Mouse (Mus musculus) CD4-positive, CD25-positive, alpha-beta regulatory T cell, adult 4 months (primary cell): ENCODE measurements at regions not wholly inside any gene's neighbourhood (a gene's known extent, or its start where the extent isn't known, plus 50 kb on each side); places are given as distances from the start of the nearest gene placed in this dataset.

Source experiments
- ATAC-seq: one replicate; pipeline ENCODE4 v1.8.0; 2017

DNA sequence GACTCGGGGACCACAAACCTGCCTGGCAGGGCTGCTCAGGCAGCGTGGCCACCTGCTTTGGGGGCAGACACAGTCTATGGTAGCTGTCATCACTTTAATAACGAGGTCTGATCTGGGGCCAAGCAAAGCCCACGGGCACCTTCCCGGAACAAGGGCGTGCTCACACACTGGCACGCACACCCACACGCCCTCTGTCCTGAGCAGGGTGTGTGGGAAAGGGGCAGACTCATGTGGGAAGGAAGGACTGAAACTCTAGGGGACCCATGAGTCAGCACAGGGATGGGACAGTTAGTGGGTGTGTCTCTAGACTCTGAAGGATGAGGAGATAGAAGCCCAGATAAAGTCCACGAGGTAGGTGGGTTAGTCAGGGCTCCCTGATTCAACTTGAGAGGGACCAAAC, 114.8 kb upstream of the Ptpn1 start:
- no peak for ATAC-seq

DNA sequence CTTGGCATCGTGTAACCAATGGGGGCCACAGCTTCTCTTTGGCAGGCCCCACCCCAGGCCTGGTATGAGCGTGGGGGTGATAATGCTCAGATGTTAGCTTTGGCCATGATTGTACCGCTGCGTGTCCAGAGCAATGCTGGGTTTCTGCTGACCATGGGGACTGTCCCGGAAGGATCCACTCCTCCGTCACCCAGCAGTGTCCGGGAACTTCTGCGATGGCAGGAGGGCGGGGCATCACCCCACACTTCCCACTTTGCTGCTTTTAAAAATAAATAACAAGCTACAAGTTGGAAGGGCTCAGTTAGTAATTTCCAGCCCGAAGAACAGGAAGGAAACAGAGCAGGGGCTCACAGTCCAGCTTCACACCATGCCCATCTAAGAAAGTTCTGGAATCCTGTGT, 116.7 kb upstream of the Ptpn1 start:
- no peak for ATAC-seq

DNA sequence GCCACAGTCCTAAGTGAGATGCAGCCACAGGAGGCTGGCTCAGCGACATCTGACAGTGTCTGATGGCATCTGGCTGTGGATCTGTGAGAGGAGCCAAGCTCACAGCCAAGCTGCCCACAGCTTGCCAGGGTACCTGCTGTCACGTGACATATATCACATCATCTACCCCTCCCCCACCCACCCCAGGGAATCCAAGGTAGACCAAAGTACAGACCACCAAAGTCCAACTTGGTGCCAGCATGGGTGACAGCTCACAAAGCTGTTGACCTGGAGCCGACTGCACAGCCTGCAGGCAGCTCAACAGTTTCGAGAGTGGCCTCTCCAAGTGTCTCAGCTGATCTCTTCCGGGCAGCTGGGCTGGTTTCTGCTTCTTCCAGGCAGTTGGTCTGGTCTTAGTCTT, 119.6 kb upstream of the Tmem189 start:
- no peak for ATAC-seq

DNA sequence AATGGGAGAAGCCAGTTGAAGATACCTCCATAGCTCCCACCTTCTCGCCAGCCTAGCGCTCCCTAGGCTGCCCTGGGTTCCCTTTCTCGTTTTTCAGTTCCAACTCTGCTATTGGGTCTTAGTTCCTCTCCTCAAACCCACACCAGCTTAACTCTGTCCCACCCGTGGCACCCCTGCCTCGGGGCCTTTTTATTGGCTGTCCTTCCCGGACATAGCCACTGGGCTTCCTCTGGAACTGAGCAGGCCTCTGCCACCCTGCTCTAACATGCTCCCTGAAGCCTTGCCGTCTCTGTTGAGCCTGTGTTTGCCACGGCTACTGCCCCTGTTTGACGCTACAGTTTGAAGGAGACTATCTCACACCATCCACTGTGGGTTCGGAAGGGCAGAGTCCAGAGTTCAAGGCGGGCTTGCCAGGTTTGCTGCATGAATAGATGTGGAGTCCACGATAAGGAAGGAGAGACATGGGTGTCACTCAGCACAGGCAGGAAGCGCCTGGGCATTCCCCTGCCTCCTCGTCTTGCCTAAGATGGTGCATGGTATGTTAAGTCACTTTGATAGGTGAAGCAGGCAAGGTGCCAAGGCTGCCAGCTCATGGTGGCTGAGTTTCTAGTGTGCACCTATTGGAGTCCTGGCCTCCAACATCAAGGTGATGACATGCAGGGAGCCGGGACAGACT, 116.1 kb upstream of the Tmem189 start:
- ATAC-seq, result peak; percentile 90

DNA sequence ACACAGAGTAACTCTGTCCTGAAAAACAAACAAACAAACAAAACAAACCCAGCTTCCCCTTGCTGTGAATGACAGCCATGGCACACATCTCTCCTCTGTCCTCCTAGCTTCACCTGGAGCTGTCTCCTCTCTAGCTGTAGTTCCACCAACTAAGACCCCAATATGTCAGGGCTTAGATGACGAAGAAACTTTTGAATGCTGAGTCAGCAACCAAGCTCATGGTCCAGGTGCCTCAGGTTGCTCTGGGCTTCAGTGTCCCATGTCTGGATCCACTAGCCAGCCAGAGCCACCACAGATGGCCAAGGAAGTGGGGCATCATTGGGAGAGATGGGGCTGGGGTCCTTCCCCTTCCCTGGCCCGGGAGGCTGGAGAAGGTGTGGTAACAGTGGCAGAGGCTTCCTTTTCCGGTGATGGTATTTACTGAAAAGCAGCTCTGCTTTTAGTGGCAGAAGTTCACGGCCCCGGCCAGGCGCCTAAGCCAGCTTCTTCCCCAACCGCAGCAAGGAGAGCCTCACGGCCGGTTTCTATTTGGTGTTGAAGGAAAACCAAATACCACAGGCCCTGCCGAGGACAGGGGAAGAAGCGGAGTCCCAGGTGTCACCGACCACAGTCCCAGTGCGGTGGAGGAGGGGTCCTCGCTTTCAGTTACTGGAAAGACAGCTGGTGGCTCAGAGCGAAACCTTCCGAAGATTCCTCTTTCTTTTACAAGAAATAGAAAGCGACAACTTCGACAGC, 115.0 kb upstream of the Tmem189 start:
- ATAC-seq, result peak; percentile 48

DNA sequence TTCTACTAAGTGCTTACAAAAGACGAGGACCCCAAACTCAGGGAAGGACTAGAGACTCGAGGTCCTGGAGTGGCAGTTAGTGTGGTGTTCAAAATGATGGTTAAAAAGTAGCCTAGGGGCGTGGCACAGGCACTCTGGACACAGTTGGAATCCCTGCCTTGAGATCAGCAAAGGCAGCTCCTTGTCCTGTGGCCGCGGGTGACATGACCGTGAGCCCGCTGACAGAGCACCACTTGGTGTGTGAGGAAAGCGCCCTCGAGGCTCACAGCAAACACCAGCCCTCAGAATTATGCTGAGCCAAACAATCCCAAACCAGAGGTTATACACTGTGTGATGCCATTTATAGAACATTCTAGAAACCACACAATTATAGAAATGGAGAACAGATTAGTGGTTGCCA, 112.9 kb upstream of the Tmem189 start:
- no peak for ATAC-seq

DNA sequence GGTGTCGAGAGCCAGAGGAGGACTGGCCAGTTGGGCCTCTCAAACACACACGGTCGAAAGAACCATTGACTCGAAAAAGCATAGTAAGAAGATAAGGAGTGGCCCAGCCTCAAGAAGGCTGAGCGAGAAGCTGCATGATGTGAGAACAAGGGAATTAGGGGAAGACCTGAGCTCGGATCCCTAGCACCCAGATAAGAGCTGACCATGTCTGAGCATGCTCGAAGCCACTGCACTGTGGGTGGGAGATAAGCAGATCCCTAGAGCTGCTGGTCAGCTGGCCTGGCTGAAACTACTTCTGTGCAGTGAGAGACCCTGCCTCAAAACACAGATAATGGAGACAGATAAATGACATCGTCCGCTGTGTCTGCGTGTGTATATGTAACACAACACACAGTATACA, 111.8 kb upstream of the Tmem189 start:
- ATAC-seq, result no peak

DNA sequence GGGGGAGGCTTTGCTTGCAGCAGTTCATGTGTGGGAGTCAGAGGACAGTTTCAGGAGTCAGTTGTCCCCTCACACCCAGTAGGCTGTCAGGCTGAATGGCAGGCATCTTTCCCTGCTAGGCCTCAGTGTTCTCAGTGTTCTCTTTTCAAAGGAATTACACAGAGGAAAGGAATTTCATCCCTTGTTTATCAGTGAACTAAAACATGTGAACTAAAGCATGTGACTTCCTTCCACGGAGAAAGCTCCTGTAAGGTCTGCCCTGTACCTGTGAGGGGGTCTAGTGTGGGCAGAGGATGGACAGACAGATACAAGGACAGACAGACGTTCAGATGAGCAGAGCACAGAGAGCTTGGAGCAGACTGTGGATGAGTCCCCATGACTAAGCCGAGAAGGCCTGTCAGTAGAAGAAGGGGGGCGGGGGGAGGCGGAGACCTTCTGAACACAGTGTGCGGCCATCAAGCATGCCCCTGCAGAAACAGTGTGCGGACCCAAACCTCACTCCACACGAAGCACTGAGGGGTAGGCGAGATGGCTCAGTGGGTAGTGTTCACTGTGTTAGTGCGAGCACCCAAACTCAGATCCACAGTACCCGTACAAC, 111.1 kb upstream of the Tmem189 start:
- no peak for ATAC-seq

DNA sequence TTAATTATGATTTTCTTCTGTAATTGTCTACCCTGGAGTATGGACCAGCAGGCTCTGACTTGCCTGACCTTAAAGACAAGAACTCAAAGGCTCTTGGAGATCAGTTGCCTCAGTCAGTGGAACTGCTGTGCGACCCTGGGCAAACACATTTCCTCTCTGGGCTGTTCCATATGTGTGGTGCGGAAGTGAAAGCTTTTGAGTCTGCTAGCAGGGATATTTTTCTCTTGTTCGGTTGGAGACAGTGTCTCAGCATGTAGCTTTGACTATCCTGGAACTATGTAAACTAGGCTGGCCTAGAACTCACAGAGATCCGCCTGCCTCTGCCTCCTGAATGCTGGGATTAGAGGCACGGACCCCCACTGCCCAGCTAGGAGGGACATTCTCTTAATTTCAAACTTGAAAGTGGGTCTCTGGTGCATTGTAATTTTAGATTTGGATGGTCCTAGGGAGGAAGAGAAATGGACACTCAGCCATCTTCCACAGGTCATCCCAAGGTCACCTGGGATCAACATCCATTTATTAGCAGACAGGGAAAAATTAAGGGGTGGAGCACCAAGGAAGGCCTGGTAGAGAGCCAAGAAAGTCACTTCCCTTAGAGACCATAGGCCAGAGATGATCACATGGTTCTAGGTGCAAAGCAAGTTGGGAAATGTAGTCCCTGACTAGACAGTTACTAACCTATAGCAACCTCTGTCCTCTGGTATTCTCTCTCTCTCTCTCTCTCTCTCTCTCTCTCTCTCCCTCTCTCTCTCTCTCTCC, 110.2 kb upstream of the Tmem189 start:
- peak; percentile 61 for ATAC-seq

DNA sequence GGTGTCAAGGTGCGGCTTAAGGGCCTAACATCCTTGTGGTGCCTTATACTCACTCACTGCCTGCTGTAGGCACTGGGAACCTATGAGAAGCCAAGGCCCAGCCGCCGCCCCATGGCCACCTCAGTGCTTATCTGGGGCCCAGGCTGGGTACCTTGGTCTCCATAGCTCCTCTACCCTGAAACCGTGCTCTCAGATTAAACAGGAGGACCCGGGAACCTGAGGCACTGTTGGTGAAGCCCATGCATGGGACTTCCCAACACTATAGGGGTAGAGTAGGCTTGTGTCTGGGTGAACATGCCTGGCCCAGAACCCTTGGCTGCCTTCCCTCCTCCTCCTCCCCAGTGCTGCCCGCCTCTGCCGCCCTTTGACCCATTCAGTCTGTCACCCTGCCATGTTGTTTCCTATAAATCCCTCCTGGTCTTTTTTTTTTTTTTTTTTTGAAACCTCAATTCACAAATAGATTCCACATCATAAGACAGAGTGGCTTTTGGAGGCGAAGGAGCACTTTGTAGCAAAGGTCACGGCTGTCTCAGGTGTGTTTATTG, 109.4 kb upstream of the Tmem189 start:
- ATAC-seq, result no peak

DNA sequence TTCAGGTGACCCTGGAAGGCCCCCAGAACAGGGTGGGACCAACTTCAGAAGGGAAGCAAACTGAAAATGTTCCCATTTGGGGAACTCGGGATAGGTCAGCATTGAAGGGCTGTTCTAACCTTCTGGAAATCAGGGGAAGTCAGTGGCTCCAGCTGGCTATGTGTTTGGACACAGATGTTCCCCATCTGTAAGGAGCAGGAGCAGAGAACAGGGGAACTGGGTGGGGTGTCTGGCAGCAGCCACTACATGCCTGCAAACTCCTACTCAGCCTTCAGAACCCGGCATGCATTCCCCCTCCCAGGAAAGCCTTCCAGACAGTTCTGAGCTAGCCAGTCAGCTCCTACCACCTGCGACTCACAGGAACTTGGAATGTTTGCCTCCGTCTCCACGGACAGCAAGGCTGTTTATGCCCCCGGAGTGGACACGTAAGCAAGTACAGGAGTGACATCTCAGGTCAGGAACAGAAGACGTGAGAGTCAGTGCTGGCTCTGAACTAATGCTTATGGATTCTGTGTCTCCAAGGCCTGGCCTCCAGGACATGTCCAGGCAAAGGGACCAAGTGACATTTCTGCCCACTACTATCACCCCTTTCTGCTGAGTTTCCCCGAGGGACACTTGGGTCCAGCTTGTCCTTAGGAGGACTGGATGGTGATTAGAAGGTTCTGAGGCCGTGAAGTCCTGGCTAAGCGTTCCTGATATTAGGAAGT, 108.6 kb upstream of the Tmem189 start:
- ATAC-seq, result no peak

DNA sequence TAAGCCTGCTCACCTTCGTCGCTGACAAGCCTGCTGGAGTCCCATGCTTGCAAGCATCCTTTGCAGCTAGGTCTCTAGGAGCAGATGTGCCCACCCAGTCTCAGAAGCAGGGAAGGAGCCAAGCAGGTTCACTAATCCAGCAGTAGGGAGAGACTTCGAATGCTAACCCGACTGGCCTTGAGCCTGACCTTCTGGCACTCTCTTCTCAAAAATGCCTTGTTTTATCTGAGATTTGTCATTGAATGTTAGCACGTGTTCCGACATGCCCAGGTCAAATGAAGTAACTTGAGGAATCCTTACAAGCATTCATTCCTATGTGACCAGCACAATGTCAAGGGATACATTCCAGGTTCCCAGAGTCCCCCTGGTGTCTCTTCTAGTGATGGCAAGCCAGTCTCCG, 105.9 kb upstream of the Tmem189 start:
- no peak for ATAC-seq

DNA sequence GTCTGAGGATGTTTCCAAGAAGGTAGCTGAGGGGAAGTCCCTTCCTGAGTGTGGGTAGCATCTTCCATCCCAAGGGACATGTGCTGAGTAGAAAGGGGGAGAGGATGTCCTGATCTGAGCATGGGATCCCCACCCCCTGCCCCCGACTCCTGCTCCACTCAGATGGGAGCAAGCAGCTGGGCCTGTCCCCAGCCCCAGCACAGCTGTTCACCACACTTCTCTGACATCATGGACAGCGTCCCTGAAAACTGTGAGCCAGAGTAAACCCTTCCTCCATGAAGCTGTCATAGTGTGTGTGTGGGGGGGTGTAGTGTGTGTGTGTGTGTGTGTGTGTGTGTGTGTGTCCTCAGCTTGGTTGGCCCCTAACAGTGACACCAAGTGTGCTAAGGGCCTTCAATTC, 104.3 kb upstream of the Tmem189 start:
- ATAC-seq, result no peak

DNA sequence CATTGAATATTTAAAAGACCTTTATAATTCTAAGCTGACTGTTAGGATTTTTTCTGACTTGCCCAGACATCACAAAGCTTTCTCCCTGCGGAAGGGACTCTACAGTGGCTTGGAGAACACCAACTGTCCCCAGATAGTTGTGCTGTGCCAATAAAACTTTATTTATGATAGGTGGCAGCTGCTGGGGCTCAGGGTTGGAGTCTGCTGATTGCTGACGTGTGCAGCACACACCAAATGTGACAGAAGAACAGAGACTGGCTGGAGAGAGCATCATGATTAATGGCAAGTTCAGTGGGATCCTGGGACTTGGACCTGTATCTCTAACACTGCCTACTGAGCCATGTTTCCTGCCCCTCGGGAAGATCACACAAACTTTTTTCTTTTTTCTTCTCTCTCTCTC, 103.1 kb upstream of the Tmem189 start:
- ATAC-seq, result no peak

DNA sequence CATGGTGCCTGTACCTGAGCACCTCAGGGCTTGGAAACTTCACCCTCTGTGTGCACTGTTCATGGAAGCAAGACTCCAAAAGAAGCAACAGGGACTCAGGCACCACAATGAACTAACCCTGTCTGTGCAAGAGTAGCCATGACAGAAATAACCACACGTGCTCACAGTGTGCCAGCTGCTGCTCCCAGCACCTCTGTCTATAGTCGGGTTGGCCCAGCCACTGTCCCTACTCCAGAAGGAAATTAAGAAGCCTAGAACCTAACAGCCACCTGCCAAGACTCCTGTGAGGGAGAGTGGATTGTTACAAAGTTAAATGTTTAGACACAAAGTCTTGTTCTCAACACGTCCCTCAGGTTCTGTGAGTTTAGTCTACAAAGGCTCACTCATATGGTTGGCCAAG, 102.7 kb upstream of the Tmem189 start:
- ATAC-seq, result no peak

DNA sequence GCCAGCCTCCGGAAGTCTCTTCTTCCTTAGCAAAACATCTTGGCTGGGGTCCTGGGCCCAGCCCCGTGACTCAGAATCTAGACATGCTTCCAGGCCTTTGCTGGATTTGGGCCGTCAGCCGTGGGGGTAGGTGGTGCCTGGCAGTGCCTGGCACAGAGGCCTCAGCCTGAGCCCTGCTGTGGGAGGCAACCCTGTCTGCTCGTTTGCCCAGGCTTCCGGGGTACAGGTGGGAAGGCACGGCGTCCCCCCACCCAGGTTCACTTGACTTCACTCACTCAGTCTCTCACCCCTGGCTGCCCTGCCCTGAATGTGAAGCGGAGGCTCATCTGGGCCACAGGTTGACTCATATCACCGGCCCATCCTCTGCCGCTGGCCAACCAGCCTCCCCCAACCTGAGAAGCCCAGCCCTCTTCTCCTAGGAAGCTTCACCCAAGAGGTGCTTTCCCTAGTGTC, 99.9 kb upstream of the Tmem189 start:
- no peak for ATAC-seq

DNA sequence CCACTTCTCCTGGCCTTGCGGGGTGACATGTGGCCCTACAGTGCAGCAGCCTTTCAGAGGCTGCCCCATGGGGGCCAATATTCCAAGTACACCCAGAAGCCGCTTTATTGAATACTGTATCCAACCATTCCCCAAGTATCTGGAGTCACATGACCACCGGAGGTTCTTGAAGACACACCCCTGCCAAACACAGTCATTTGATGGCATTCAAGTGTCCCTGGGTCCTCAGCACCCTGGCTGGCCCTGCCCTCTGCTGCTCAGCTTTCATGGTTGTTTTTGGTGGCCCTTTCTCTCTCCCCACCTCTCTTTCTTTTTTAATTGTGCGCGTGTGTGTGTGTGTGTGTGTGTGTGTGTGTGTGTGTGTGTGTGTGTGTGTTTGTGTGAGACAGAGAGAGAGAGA, 97.3 kb upstream of the Tmem189 start:
- no peak for ATAC-seq

DNA sequence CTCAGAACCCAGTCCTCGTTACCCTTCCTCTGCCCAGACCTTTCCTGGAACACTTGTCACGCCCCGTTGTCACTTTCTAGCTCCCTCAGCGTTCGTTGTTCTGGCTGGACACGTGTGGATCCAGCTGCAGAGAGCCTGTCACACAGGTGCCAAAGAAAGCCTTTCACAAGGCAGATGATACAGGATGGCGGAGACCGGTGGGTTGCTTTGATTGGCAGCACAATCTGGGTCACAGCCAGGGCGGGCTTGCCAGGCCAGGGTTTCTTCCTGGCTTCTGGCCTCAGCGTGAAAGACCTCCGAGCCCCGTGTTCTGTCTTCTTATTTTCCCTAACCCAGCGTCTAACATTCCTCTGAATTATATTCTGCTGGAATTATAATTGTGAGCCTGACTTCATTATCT, 94.7 kb upstream of the Tmem189 start:
- no peak for ATAC-seq

DNA sequence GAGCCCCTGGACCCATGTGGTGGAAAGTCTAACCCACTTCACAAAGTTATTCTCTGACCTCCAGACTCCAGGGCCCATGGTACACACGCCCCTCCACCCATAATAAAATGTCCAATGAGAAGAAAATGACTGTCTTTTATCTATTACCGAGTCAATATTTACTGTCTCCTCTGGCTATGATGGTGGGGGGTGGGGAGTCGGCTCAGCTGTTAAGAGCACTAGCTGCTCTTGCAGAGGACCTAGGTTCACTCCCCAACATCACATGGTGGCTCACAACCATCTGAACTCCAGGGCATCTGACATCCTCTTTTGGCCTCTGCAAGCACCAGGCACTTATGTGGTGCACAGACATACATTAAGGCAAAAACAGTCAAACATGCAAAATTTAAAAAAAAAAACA, 93.8 kb upstream of the Tmem189 start:
- no peak for ATAC-seq

DNA sequence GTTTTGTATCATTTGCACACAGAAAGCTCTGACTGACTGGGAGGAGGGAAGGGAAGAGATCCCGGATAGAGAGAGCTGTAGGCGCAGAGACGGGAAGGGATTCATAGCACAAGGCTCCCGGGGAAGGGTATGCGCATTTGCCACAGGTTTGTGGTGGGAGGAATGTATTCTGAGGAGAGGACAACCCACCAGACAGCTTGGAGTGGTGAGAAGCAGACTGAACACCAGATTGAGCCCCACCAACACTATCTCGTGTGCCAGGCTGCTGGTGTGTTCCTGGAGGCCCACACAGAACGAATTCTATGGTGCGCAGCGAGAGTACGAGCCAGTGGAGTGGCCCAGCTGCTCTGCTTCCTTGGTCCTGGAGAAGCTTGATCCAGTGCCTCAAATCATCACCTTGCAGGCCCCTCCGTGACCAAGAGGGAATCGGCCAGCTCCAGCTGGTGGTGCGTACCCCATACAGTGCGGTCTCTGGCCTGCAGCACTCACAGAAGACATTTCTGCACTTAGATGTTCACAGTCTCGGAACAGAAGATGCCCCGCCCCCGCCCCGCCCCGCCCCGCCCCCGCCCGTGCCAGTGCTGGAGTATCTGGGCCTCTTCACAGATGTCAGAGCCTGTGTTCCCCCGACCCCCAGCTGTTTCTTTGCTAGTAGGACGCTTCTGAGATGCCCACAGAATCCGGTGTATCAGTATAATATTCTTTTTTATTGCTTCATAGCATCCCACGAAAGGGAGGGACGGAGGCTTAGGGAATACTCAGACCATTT, 92.8 kb upstream of the Tmem189 start:
- ATAC-seq, result no peak

DNA sequence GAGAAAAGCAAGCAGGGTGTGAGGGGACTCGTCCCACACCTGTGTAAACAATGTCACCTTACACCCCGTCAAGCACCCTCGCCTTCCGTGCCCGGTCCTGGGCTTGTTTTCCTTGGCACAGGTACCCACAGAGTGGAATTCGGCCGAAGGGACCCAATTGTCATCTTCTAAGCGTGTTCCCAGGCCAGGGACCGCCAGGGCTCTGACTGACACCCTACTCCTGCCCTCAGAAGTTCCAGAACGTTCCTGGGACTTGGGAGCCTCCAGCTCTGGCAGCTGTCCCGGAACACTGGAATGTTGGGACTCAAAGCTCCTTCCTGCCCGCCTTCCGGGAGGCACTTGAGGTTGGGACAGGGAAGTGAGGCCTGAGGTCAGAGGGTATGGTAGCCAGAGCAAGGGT, 91.9 kb upstream of the Tmem189 start:
- ATAC-seq, result no peak

DNA sequence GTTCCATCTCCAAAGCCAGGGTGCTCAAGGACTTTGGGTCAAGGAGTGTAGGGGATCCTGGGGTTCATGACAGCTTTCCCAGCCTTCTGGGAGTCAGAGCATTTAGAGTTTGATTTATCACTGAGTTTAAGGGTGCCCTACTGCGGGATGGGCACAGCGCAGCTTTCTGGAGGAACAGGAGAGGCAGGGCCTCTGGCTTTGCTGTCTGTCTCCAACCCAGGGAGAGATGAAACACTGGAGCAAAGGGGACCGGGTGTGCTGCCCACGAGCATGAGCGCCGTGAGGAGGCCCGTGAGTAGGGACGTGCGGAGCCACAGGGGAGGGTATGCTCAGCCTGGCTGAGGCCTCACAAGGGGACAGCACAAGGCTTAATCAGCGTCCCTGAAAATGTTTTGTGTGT, 89.1 kb upstream of the Tmem189 start:
- ATAC-seq, result no peak
